Mouse (Mus musculus): Measurements from ENCODE around the gene Pla2g4a. TPM values are rescaled to one million over a fixed set of nuclear protein-coding genes. Genes with fewer than 3 reads are reported as not detected.

Gene Pla2g4a
- total and polyA plus RNA-seq, 3 experiments = 6.4 to 14.4 TPM; not detected in 1

- no peaks in the 10 kb centered on the region for H3K4me1 ChIP-seq (ENCODE audit: control insufficient read depth in 1 of 2, insufficient read depth in 2 of 2, low read length in 2 of 2)
- H3K27ac ChIP-seq (ENCODE audit: control insufficient read depth, low read depth, low read length) = no peak overlapping the region
- no peaks in the 10 kb centered on the region for H3K9me3 ChIP-seq (replicated peaks; ENCODE audit: insufficient read depth, low read length)
- H3K4me3 ChIP-seq (ENCODE audit: control insufficient read depth in 1 of 2, insufficient read depth in 1 of 2, low read depth in 2 of 2, low read length in 2 of 2) = no peak overlapping the region
- H3K79me2 ChIP-seq (ENCODE audit: control insufficient read depth, insufficient read depth, low read length, poor library complexity) = no peaks in the 10 kb centered on the region
- DNase-seq (ENCODE audit: low read depth, low spot score) = no peak
- H3K9ac ChIP-seq (ENCODE audit: control insufficient read depth, low read depth, low read length, poor library complexity, severe bottlenecking) = no peak overlapping the region
- TF ChIP-seq CHD1 (IDR thresholded peaks at IDR 0.05; ENCODE audit: low read depth, low read length) (no peak), E2F4 (IDR thresholded peaks at IDR 0.05; ENCODE audit: borderline replicate concordance, low read depth, low read length) (no peak), ZMIZ1 (IDR thresholded peaks at IDR 0.05; ENCODE audit: low read depth, low read length) (no peak), MYB (IDR thresholded peaks at IDR 0.05; ENCODE audit: low read depth, low read length) (no peak), ZKSCAN1 (IDR thresholded peaks at IDR 0.05; ENCODE audit: low read depth, low read length) (no peak), MAZ (IDR thresholded peaks at IDR 0.05; ENCODE audit: low read depth, low read length) (no peak), NELFE (IDR thresholded peaks at IDR 0.05; ENCODE audit: low read depth, low read length) (no peak), NRF1 (IDR thresholded peaks at IDR 0.05; ENCODE audit: insufficient read depth, low read depth, low read length, poor library complexity, severe bottlenecking) (no peak), JUND (IDR thresholded peaks at IDR 0.05; ENCODE audit: low read depth, low read length) (no peak), TBP (IDR thresholded peaks at IDR 0.05; ENCODE audit: low read depth, low read length) (no peak), TAL1 (IDR thresholded peaks at IDR 0.05; ENCODE audit: low read length) (no peak), UBTF (IDR thresholded peaks at IDR 0.05; ENCODE audit: borderline replicate concordance, insufficient read depth, low read depth, low read length) (no peak), GATA1 (IDR thresholded peaks at IDR 0.05; ENCODE audit: low read depth, low read length) (no peak), POLR2AphosphoS5 (IDR thresholded peaks at IDR 0.05; ENCODE audit: borderline replicate concordance, low read depth, low read length) (no peak), RCOR1 (IDR thresholded peaks at IDR 0.05; ENCODE audit: low read depth, low read length) (no peak), GABPA (IDR thresholded peaks at IDR 0.05; ENCODE audit: low read depth, low read length) (no peak), BHLHE40 (IDR thresholded peaks at IDR 0.05; ENCODE audit: borderline replicate concordance, low read depth, low read length) (no peak)
- no peaks in the 10 kb centered on the region for H3K36me3 ChIP-seq (ENCODE audit: control insufficient read depth in 1 of 2, insufficient read depth in 2 of 2, low read length in 2 of 2)
- H3K27me3 ChIP-seq (ENCODE audit: control insufficient read depth in 1 of 2, insufficient read depth in 2 of 2, low read length in 2 of 2) = no peaks in the 10 kb centered on the region
Observed at GRCm38 (mm10) chr1:149891057-149891456, 70.0 kb downstream of the Pla2g4a start.

- H3K9ac ChIP-seq (ENCODE audit: control insufficient read depth, low read depth, low read length, poor library complexity, severe bottlenecking) = no peak overlapping the region
- no peak for DNase-seq (ENCODE audit: low read depth, low spot score)
- no peaks in the 10 kb centered on the region for H3K9me3 ChIP-seq (replicated peaks; ENCODE audit: insufficient read depth, low read length)
- TF ChIP-seq SIN3A (IDR thresholded peaks at IDR 0.05; ENCODE audit: low read length) (no peak), NELFE (IDR thresholded peaks at IDR 0.05; ENCODE audit: low read depth, low read length) (no peak), ZKSCAN1 (IDR thresholded peaks at IDR 0.05; ENCODE audit: low read depth, low read length) (no peak), USF1 (IDR thresholded peaks at IDR 0.05; ENCODE audit: low read depth, low read length) (no peak), MYC (IDR thresholded peaks at IDR 0.05; ENCODE audit: low read depth, low read length) (no peak), KAT2A (conservative IDR thresholded peaks at IDR 0.05; ENCODE audit: low read depth, low read length) (no peak), SMC3 (IDR thresholded peaks at IDR 0.05; ENCODE audit: low read depth, low read length) (no peak), GABPA (IDR thresholded peaks at IDR 0.05; ENCODE audit: low read depth, low read length) (no peak), JUND (IDR thresholded peaks at IDR 0.05; ENCODE audit: low read depth, low read length) (no peak), ELF1 (IDR thresholded peaks at IDR 0.05; ENCODE audit: low read depth, low read length) (no peak), NRF1 (IDR thresholded peaks at IDR 0.05; ENCODE audit: insufficient read depth, low read depth, low read length, poor library complexity, severe bottlenecking) (no peak), E2F4 (IDR thresholded peaks at IDR 0.05; ENCODE audit: borderline replicate concordance, low read depth, low read length) (no peak), MEF2A (IDR thresholded peaks at IDR 0.05; ENCODE audit: extremely low read depth, insufficient replicate concordance, low read depth, low read length, poor library complexity, severe bottlenecking) (no peak), ETS1 (IDR thresholded peaks at IDR 0.05; ENCODE audit: low read depth, low read length) (no peak), CTCF (IDR thresholded peaks at IDR 0.05 in 2 of 3, conservative IDR thresholded peaks at IDR 0.05 in 1 of 3; ENCODE audit: control insufficient read depth in 1 of 3, insufficient read depth in 1 of 3, low read depth in 2 of 3, low read length in 3 of 3, poor library complexity in 1 of 3, severe bottlenecking in 1 of 3) (no peak), ZNF384 (IDR thresholded peaks at IDR 0.05; ENCODE audit: low read depth, low read length) (no peak), MXI1 (IDR thresholded peaks at IDR 0.05; ENCODE audit: low read depth, low read length) (no peak), ZMIZ1 (IDR thresholded peaks at IDR 0.05; ENCODE audit: low read depth, low read length) (no peak), TCF12 (IDR thresholded peaks at IDR 0.05; ENCODE audit: low read depth, low read length) (no peak), TAL1 (IDR thresholded peaks at IDR 0.05; ENCODE audit: low read length) (no peak)
- no peaks in the 10 kb centered on the region for H3K79me2 ChIP-seq (ENCODE audit: control insufficient read depth, insufficient read depth, low read length, poor library complexity)
- H3K27ac ChIP-seq (ENCODE audit: control insufficient read depth, low read depth, low read length) = no peak overlapping the region
- no peaks in the 10 kb centered on the region for H3K27me3 ChIP-seq (ENCODE audit: control insufficient read depth in 1 of 2, insufficient read depth in 2 of 2, low read length in 2 of 2)
- H3K4me1 ChIP-seq (ENCODE audit: control insufficient read depth in 1 of 2, insufficient read depth in 2 of 2, low read length in 2 of 2) = no peaks in the 10 kb centered on the region
- no peaks in the 10 kb centered on the region for H3K36me3 ChIP-seq (ENCODE audit: control insufficient read depth in 1 of 2, insufficient read depth in 2 of 2, low read length in 2 of 2)
- no peak overlapping the region for H3K4me3 ChIP-seq (ENCODE audit: control insufficient read depth in 1 of 2, insufficient read depth in 1 of 2, low read depth in 2 of 2, low read length in 2 of 2)
Observed at GRCm38 (mm10) chr1:149882419-149883025, 78.6 kb downstream of the Pla2g4a start.
